Mouse (Mus musculus): ENCODE results near the gene Fancg. TPM values are rescaled to one million over a fixed set of nuclear protein-coding genes. Genes with fewer than 3 reads are reported as not detected.

Gene Fancg
- total and polyA plus RNA-seq, 3 experiments: 11.4 to 24.6 TPM; not detected in 1

GRCm38 (mm10) chr4:42973868-42974267 is 36.4 kb downstream of the Fancg start:
- DNase-seq (ENCODE audit: low read depth, low spot score): no peak
- H3K9ac ChIP-seq (ENCODE audit: control insufficient read depth, low read depth, low read length, poor library complexity, severe bottlenecking): no peak overlapping the region
- H3K36me3 ChIP-seq (ENCODE audit: control insufficient read depth in 1 of 2, insufficient read depth in 2 of 2, low read length in 2 of 2): peaks cover 1 to 2% of the 10 kb centered on the region in 2 experiments; a peak in 2 of 4 replicates
- TF ChIP-seq MYC (IDR thresholded peaks at IDR 0.05; ENCODE audit: low read depth, low read length): no peak
- TF ChIP-seq EP300 (IDR thresholded peaks at IDR 0.05; ENCODE audit: low read depth in 1 of 2, low read length in 2 of 2): no peak
- no peak for TF ChIP-seq ZMIZ1 (IDR thresholded peaks at IDR 0.05; ENCODE audit: low read depth, low read length)
- no peak for TF ChIP-seq RAD21 (IDR thresholded peaks at IDR 0.05; ENCODE audit: low read depth, low read length)
- no peak for TF ChIP-seq ZKSCAN1 (IDR thresholded peaks at IDR 0.05; ENCODE audit: low read depth, low read length)
- no peak for TF ChIP-seq MAFK (IDR thresholded peaks at IDR 0.05; ENCODE audit: borderline replicate concordance, low read depth, low read length)
- no peak for TF ChIP-seq JUND (IDR thresholded peaks at IDR 0.05; ENCODE audit: low read depth, low read length)
- H3K4me3 ChIP-seq (ENCODE audit: control insufficient read depth in 1 of 2, insufficient read depth in 1 of 2, low read depth in 2 of 2, low read length in 2 of 2): no peak overlapping the region
- no peaks in the 10 kb centered on the region for H3K79me2 ChIP-seq (ENCODE audit: control insufficient read depth, insufficient read depth, low read length, poor library complexity)
- no peaks in the 10 kb centered on the region for H3K9me3 ChIP-seq (replicated peaks; ENCODE audit: insufficient read depth, low read length)
- H3K4me1 ChIP-seq (ENCODE audit: control insufficient read depth in 1 of 2, insufficient read depth in 2 of 2, low read length in 2 of 2): no peaks in the 10 kb centered on the region
- H3K27me3 ChIP-seq (ENCODE audit: control insufficient read depth in 1 of 2, insufficient read depth in 2 of 2, low read length in 2 of 2): no peaks in the 10 kb centered on the region
- no peak overlapping the region for H3K27ac ChIP-seq (ENCODE audit: control insufficient read depth, low read depth, low read length)

DNA sequence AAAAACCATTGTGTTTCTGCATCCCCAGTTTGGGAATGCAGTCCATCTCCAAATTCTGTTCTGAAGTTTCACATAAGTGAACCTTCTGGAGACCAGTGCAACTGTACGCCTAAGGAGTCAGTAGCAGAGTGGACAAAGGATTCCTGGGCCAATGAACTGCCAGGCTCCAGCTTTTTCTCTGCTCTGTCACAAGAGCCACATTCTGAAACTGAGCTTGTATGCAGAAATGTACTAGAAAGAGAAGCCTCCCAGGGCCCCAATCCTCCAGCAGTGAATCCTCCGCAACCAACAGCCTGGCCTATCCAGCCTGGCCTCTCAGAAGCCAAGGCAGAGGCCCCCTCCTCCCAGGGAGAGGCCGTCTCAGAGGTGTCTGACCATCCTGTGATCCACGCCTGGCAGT is 37.4 kb downstream of the Fancg start:
- TF ChIP-seq ETS1 (IDR thresholded peaks at IDR 0.05; ENCODE audit: low read depth, low read length): no peak
- no peak for TF ChIP-seq USF1 (IDR thresholded peaks at IDR 0.05; ENCODE audit: low read depth, low read length)
- no peak for TF ChIP-seq GABPA (IDR thresholded peaks at IDR 0.05; ENCODE audit: low read depth, low read length)
- TF ChIP-seq MYB (IDR thresholded peaks at IDR 0.05; ENCODE audit: low read depth, low read length): no peak
- no peaks in the 10 kb centered on the region for H3K79me2 ChIP-seq (ENCODE audit: control insufficient read depth, insufficient read depth, low read length, poor library complexity)

GRCm38 (mm10) chr4:42969304-42969703 is 41.0 kb downstream of the Fancg start, which contains the start of gene 1700022I11Rik:
1700022I11Rik (plus strand) TSS chr4:42969604.
- Histone ChIP-seq H3K79me2 (ENCODE audit: control insufficient read depth, insufficient read depth, low read length, poor library complexity) (no peaks in the 10 kb centered on the region), H3K27ac (ENCODE audit: control insufficient read depth, low read depth, low read length) (no peak within 1 kb of the TSS), H3K9ac (ENCODE audit: control insufficient read depth, low read depth, low read length, poor library complexity, severe bottlenecking) (no peak within 1 kb of the TSS), H3K27me3 (ENCODE audit: control insufficient read depth in 1 of 2, insufficient read depth in 2 of 2, low read length in 2 of 2) (no peaks in the 10 kb centered on the region), H3K4me3 (ENCODE audit: control insufficient read depth in 1 of 2, insufficient read depth in 1 of 2, low read depth in 2 of 2, low read length in 2 of 2) (no peak within 1 kb of the TSS), H3K4me1 (ENCODE audit: control insufficient read depth in 1 of 2, insufficient read depth in 2 of 2, low read length in 2 of 2) (no peaks in the 10 kb centered on the region), H3K36me3 (ENCODE audit: control insufficient read depth in 1 of 2, insufficient read depth in 2 of 2, low read length in 2 of 2) (no peaks in the 10 kb centered on the region), H3K9me3 (replicated peaks; ENCODE audit: insufficient read depth, low read length) (no peaks in the 10 kb centered on the region)
- TF ChIP-seq UBTF (IDR thresholded peaks at IDR 0.05; ENCODE audit: borderline replicate concordance, insufficient read depth, low read depth, low read length) (no peak), POLR2AphosphoS5 (IDR thresholded peaks at IDR 0.05; ENCODE audit: borderline replicate concordance, low read depth, low read length) (no peak), MYC (IDR thresholded peaks at IDR 0.05; ENCODE audit: low read depth, low read length) (no peak), GATA1 (IDR thresholded peaks at IDR 0.05; ENCODE audit: low read depth, low read length) (no peak), CHD2 (IDR thresholded peaks at IDR 0.05; ENCODE audit: low read length) (no peak), KAT2A (conservative IDR thresholded peaks at IDR 0.05; ENCODE audit: low read depth, low read length) (no peak), POLR2A (IDR thresholded peaks at IDR 0.05; ENCODE audit: control insufficient read depth in 1 of 2, insufficient read depth in 1 of 2, low read depth in 1 of 2, low read length in 2 of 2, poor library complexity in 1 of 2) (no peak), ZMIZ1 (IDR thresholded peaks at IDR 0.05; ENCODE audit: low read depth, low read length) (no peak), MEF2A (IDR thresholded peaks at IDR 0.05; ENCODE audit: extremely low read depth, insufficient replicate concordance, low read depth, low read length, poor library complexity, severe bottlenecking) (no peak), ZKSCAN1 (IDR thresholded peaks at IDR 0.05; ENCODE audit: low read depth, low read length) (no peak), MAZ (IDR thresholded peaks at IDR 0.05; ENCODE audit: low read depth, low read length) (no peak), RCOR1 (IDR thresholded peaks at IDR 0.05; ENCODE audit: low read depth, low read length) (no peak), ZNF384 (IDR thresholded peaks at IDR 0.05; ENCODE audit: low read depth, low read length) (no peak), EP300 (IDR thresholded peaks at IDR 0.05; ENCODE audit: low read depth in 1 of 2, low read length in 2 of 2) (no peak), USF2 (IDR thresholded peaks at IDR 0.05; ENCODE audit: borderline replicate concordance in 1 of 2, insufficient read depth in 1 of 2, low read depth in 1 of 2, low read length in 2 of 2) (no peak), MYB (IDR thresholded peaks at IDR 0.05; ENCODE audit: low read depth, low read length) (no peak)
- no peak for DNase-seq (ENCODE audit: low read depth, low spot score)

More for the DNA sequence above, 37.4 kb downstream of the Fancg start:
- Histone ChIP-seq H3K9ac (ENCODE audit: control insufficient read depth, low read depth, low read length, poor library complexity, severe bottlenecking) (no peak overlapping the region), H3K4me3 (ENCODE audit: control insufficient read depth in 1 of 2, insufficient read depth in 1 of 2, low read depth in 2 of 2, low read length in 2 of 2) (no peak overlapping the region), H3K4me1 (ENCODE audit: control insufficient read depth in 1 of 2, insufficient read depth in 2 of 2, low read length in 2 of 2) (no peaks in the 10 kb centered on the region), H3K27ac (ENCODE audit: control insufficient read depth, low read depth, low read length) (no peak overlapping the region), H3K36me3 (ENCODE audit: control insufficient read depth in 1 of 2, insufficient read depth in 2 of 2, low read length in 2 of 2) (peaks cover 1 to 2% of the 10 kb centered on the region in 2 experiments; a peak in 2 of 4 replicates), H3K27me3 (ENCODE audit: control insufficient read depth in 1 of 2, insufficient read depth in 2 of 2, low read length in 2 of 2) (no peaks in the 10 kb centered on the region), H3K9me3 (replicated peaks; ENCODE audit: insufficient read depth, low read length) (no peaks in the 10 kb centered on the region)
- DNase-seq (ENCODE audit: low read depth, low spot score): no peak
